Mouse (Mus musculus): ENCODE results near the gene Arl8b.

DNA sequence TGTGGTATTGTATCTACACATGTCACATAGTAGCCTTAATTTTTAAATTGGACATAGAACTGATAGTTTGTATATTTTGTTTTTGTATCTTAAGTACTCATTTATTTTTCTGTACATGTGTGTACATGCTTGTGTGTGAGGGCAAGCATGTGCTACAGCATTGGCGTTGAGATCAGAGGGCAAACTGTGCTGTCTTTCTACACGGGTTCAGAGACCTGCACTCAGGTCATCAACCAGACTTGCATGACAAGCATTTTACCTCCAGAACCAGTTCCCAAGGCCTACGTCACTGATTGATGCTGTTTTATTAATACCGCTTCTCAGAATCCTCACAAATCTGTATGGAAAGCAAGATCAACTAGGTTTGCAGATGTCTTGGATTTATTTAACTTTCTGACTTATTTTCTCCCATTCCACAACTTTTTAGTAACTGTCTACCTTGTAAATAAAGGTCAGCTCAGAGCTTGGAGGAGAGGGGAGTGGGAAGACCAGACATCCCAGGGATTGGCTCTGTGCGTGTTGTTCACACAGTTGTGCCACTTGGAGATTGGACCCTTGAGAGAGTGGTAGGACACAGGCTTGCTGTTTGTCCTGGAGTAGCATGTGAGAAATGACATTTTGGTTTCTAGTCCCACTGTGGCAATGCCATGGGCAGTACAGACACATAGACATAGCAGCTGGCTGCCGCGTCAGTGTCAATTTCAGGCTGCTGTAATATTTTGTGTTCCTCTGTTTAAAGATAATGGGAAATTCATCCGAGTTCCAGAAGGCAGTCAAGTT, 58.2 kb downstream of the Arl8b start:
- no peak for TF ChIP-seq GATA1 (IDR thresholded peaks at IDR 0.05; ENCODE audit: borderline replicate concordance, low read length)
- no peak for TF ChIP-seq FLI1 (IDR thresholded peaks at IDR 0.05; ENCODE audit: low read length)
